Mouse (Mus musculus) liver, embryonic 15.5 days (tissue): Measurements from ENCODE around the gene Fxyd1. TPM values are rescaled to one million over a fixed set of nuclear protein-coding genes. Genes with fewer than 3 reads are reported as not detected.

Experiments
- ATAC-seq: fragments of 200-750 bp; cut with Nextera tagmentation; 2 replicates; pipeline ENCODE4 v1.8.0; 2017; ENCODE audit warnings: moderate number of reproducible peaks, mild to moderate bottlenecking, moderate library complexity; ENCODE audit not compliant: insufficient read depth
- H3K27ac ChIP-seq: fragments of 300-500 bp; sonication (generic); replicated peaks from 2 replicates; pipeline ENCODE4 v1.5.1; 2015; ENCODE audit warnings: mild to moderate bottlenecking, inconsistent platforms
- H3K27me3 ChIP-seq: fragments of 300-500 bp; sonication (generic); 2 replicates; pipeline ENCODE4 v1.6.1; 2015; ENCODE audit warnings: mild to moderate bottlenecking, inconsistent platforms
- H3K36me3 ChIP-seq: fragments of 300-500 bp; sonication (generic); replicated peaks from 2 replicates; pipeline ENCODE4 v1.6.1; 2015; ENCODE audit warnings: moderate library complexity, mild to moderate bottlenecking, inconsistent platforms
- H3K4me1 ChIP-seq: fragments of 300-500 bp; sonication (generic); replicated peaks from 2 replicates; pipeline ENCODE4 v1.6.1; 2015; ENCODE audit warnings: inconsistent platforms
- H3K4me2 ChIP-seq: fragments of 300-500 bp; sonication (generic); 2 replicates; pipeline ENCODE4 v1.6.1; 2015; ENCODE audit warnings: moderate library complexity, mild to moderate bottlenecking, inconsistent platforms
- H3K4me3 ChIP-seq: fragments of 300-500 bp; sonication (generic); replicated peaks from 2 replicates; pipeline ENCODE4 v1.5.1; 2015; ENCODE audit warnings: mild to moderate bottlenecking, inconsistent platforms
- H3K9ac ChIP-seq: fragments of 300-500 bp; sonication (generic); 2 replicates; pipeline ENCODE4 v1.6.1; 2015; ENCODE audit warnings: moderate library complexity, mild to moderate bottlenecking, inconsistent platforms
- H3K9me3 ChIP-seq: fragments of 300-500 bp; sonication (generic); replicated peaks from 2 replicates; pipeline ENCODE4 v1.6.1; 2016; ENCODE audit warnings: inconsistent platforms
- WGBS: fragments of 180-500 bp; shearing (Covaris S2); methylation state at CpG from one replicate; pipeline ENCODE4 v1.1.7; 2015; ENCODE audit warnings: mixed read lengths; ENCODE audit not compliant: insufficient replicate concordance; 5-methylcytosine and 5-hydroxymethylcytosine counted together
- polyA plus RNA-seq: library from polyadenylated mRNA; unstranded; fragments of >200 nt; fragmentation: Nextera tagmentation; extraction: Ambion mirVana; gene quantifications from 2 replicates; pipeline ENCODE4 v1.2.1, GENCODE M21; 2015

The Fxyd1 gene
- polyA plus RNA-seq, 1 experiment from 2014 or later, result 88.6 TPM

GRCm38 (mm10) chr7:31077885-31078445 is 21.0 kb upstream of the Fxyd1 start:
- Histone ChIP-seq H3K4me2 (no peak overlapping the region), H3K4me3 (no peak overlapping the region), H3K4me1 (no peaks in the 10 kb centered on the region), H3K27ac (no peak overlapping the region), H3K36me3 (no peaks in the 10 kb centered on the region), H3K27me3 (no peaks in the 10 kb centered on the region), H3K9me3 (no peaks in the 10 kb centered on the region), H3K9ac (no peak overlapping the region)
- WGBS, result 25% methylated on average over 5 of the region's 5 CpGs
- no peak for ATAC-seq

- no peak overlapping the region for H3K27ac ChIP-seq
- H3K9ac ChIP-seq, result no peak overlapping the region
Measured at GRCm38 (mm10) chr7:31077470-31077869, 20.5 kb upstream of the Fxyd1 start.

GRCm38 (mm10) chr7:31076492-31076891 is 19.5 kb upstream of the Fxyd1 start, which contains the start of gene Fxyd3:
Gene Fxyd3 (minus strand): TSS chr7:31076704.
- H3K27me3 ChIP-seq, result no peaks in the 10 kb centered on the region
- no peaks in the 10 kb centered on the region for H3K9me3 ChIP-seq
- H3K27ac ChIP-seq, result no peak within 1 kb of the TSS
- ATAC-seq, result no peak
- WGBS, result 33% methylated on average over 5 of the region's 5 CpGs
- H3K4me3 ChIP-seq, result no peak within 1 kb of the TSS
- H3K4me2 ChIP-seq, result no peak within 1 kb of the TSS
- H3K36me3 ChIP-seq, result no peaks in the 10 kb centered on the region
- H3K9ac ChIP-seq, result no peak within 1 kb of the TSS
- H3K4me1 ChIP-seq, result no peaks in the 10 kb centered on the region

More at GRCm38 (mm10) chr7:31077470-31077869, 20.5 kb upstream of the Fxyd1 start:
- Histone ChIP-seq H3K36me3 (no peaks in the 10 kb centered on the region), H3K4me1 (no peaks in the 10 kb centered on the region), H3K4me2 (no peak overlapping the region), H3K27me3 (no peaks in the 10 kb centered on the region), H3K9me3 (no peaks in the 10 kb centered on the region), H3K4me3 (no peak overlapping the region)
- 49% methylated on average over 6 of the region's 6 CpGs for WGBS
- ATAC-seq, result no peak

GRCm38 (mm10) chr7:31074713-31075069 is 17.7 kb upstream of the Fxyd1 start:
- no peak overlapping the region for H3K27ac ChIP-seq
- H3K9ac ChIP-seq, result no peak overlapping the region
- H3K4me2 ChIP-seq, result no peak overlapping the region
- no peaks in the 10 kb centered on the region for H3K27me3 ChIP-seq
- WGBS, result 47% methylated on average over 5 of the region's 5 CpGs
- no peak overlapping the region for H3K4me3 ChIP-seq
- no peak for ATAC-seq
- H3K9me3 ChIP-seq, result no peaks in the 10 kb centered on the region
- H3K4me1 ChIP-seq, result no peaks in the 10 kb centered on the region
- no peaks in the 10 kb centered on the region for H3K36me3 ChIP-seq

- Histone ChIP-seq H3K9ac (no peak overlapping the region), H3K9me3 (no peaks in the 10 kb centered on the region), H3K36me3 (no peaks in the 10 kb centered on the region), H3K27me3 (no peaks in the 10 kb centered on the region), H3K27ac (no peak overlapping the region), H3K4me1 (no peaks in the 10 kb centered on the region), H3K4me3 (no peak overlapping the region), H3K4me2 (no peak overlapping the region)
- no peak for ATAC-seq
- 48% methylated on average over 7 of the region's 7 CpGs for WGBS
Measured at GRCm38 (mm10) chr7:31074061-31074712, 17.2 kb upstream of the Fxyd1 start.

GRCm38 (mm10) chr7:31073546-31073945 is 16.5 kb upstream of the Fxyd1 start:
- ATAC-seq, result no peak
- no peak overlapping the region for H3K4me3 ChIP-seq
- no peaks in the 10 kb centered on the region for H3K9me3 ChIP-seq
- no peak overlapping the region for H3K27ac ChIP-seq
- no peaks in the 10 kb centered on the region for H3K4me1 ChIP-seq
- H3K36me3 ChIP-seq, result no peaks in the 10 kb centered on the region
- H3K9ac ChIP-seq, result no peak overlapping the region
- H3K27me3 ChIP-seq, result no peaks in the 10 kb centered on the region
- no peak overlapping the region for H3K4me2 ChIP-seq

GRCm38 (mm10) chr7:31072326-31072725 is 15.3 kb upstream of the Fxyd1 start:
- no peak overlapping the region for H3K27ac ChIP-seq
- H3K4me1 ChIP-seq, result no peaks in the 10 kb centered on the region
- no peaks in the 10 kb centered on the region for H3K9me3 ChIP-seq
- H3K4me2 ChIP-seq, result no peak overlapping the region
- no peak overlapping the region for H3K4me3 ChIP-seq
- no peak for ATAC-seq
- no peaks in the 10 kb centered on the region for H3K27me3 ChIP-seq
- WGBS, result 50% methylated on average over 9 of the region's 9 CpGs
- H3K9ac ChIP-seq, result no peak overlapping the region
- no peaks in the 10 kb centered on the region for H3K36me3 ChIP-seq

- 61% methylated on average over 6 of the region's 6 CpGs for WGBS
Measured at GRCm38 (mm10) chr7:31070324-31070723, 13.3 kb upstream of the Fxyd1 start.

GRCm38 (mm10) chr7:31069491-31069890 is 12.5 kb upstream of the Fxyd1 start:
- Histone ChIP-seq H3K4me2 (no peak overlapping the region), H3K4me3 (no peak overlapping the region), H3K36me3 (no peaks in the 10 kb centered on the region), H3K27me3 (no peaks in the 10 kb centered on the region), H3K9ac (no peak overlapping the region), H3K27ac (no peak overlapping the region), H3K9me3 (no peaks in the 10 kb centered on the region), H3K4me1 (no peaks in the 10 kb centered on the region)
- no peak for ATAC-seq
- WGBS, result 71% methylated on average over 14 of the region's 14 CpGs

More at GRCm38 (mm10) chr7:31070324-31070723, 13.3 kb upstream of the Fxyd1 start:
- Histone ChIP-seq H3K36me3 (no peaks in the 10 kb centered on the region), H3K9me3 (no peaks in the 10 kb centered on the region), H3K27ac (no peak overlapping the region), H3K4me1 (no peaks in the 10 kb centered on the region), H3K4me3 (no peak overlapping the region), H3K27me3 (no peaks in the 10 kb centered on the region), H3K9ac (no peak overlapping the region), H3K4me2 (no peak overlapping the region)
- no peak for ATAC-seq

- Histone ChIP-seq H3K4me1 (no peaks in the 10 kb centered on the region), H3K9me3 (no peaks in the 10 kb centered on the region), H3K4me2 (no peak overlapping the region), H3K36me3 (no peaks in the 10 kb centered on the region), H3K27me3 (no peaks in the 10 kb centered on the region), H3K4me3 (no peak overlapping the region), H3K27ac (no peak overlapping the region), H3K9ac (no peak overlapping the region)
- no peak for ATAC-seq
- WGBS, result 40% methylated on average over 5 of the region's 5 CpGs
Measured at GRCm38 (mm10) chr7:31067836-31068235, 10.8 kb upstream of the Fxyd1 start.

- Histone ChIP-seq H3K27me3 (no peaks in the 10 kb centered on the region), H3K9ac (no peak overlapping the region), H3K4me1 (0 out of 2 replicates have a peak, but pooled peaks cover 2% of the 10 kb centered on the region), H3K4me3 (no peak overlapping the region), H3K4me2 (no peak overlapping the region), H3K27ac (no peak overlapping the region), H3K36me3 (no peaks in the 10 kb centered on the region), H3K9me3 (no peaks in the 10 kb centered on the region)
- ATAC-seq, result no peak
- WGBS, result 68% methylated on average over 12 of the region's 12 CpGs
Measured at GRCm38 (mm10) chr7:31063074-31063560, 6.1 kb upstream of the Fxyd1 start.

- Histone ChIP-seq H3K4me1 (peaks cover 10% of the 10 kb centered on the region; the same call in 1 of the 2 replicates), H3K4me2 (no peak overlapping the region), H3K36me3 (no peaks in the 10 kb centered on the region), H3K27ac (no peak overlapping the region), H3K27me3 (no peaks in the 10 kb centered on the region), H3K9me3 (no peaks in the 10 kb centered on the region), H3K9ac (no peak overlapping the region), H3K4me3 (no peak overlapping the region)
- no peak for ATAC-seq
- WGBS, result 60% methylated on average over 7 of the region's 7 CpGs
Measured at GRCm38 (mm10) chr7:31060621-31061010, 3.6 kb upstream of the Fxyd1 start.
